Mouse (Mus musculus): Measurements from ENCODE around the gene Itpr1. TPM values are rescaled to one million over a fixed set of nuclear protein-coding genes. Genes with fewer than 3 reads are reported as not detected.

Gene Itpr1
- polyA plus RNA-seq, 2 experiments, result 10.7 to 17.1 TPM

DNA sequence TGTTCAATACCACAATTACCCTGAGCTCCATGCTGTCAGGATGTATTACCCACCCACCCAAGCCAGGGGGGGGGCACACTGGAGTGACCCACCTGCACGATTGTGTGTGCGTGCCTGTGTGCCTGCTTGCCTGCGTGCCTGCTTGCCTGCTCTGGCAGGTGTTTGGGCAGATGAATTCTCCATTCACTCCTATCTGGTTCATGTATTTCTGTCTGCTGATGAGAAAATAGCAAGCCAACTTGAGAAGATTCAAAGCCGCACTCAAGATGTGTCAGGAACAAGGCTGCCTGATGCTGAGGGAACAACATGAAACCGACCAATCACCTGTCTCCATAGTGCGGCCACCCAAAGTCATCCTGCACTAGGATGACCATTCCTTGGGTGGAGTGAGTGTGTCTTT lies 94.9 kb downstream of the Itpr1 start:
- no peak overlapping the region for H3K4me2 ChIP-seq (replicated peaks; ENCODE audit: low read depth, low read length, severe bottlenecking)
- 92% methylated on average over 6 of the region's 6 CpGs for WGBS

DNA sequence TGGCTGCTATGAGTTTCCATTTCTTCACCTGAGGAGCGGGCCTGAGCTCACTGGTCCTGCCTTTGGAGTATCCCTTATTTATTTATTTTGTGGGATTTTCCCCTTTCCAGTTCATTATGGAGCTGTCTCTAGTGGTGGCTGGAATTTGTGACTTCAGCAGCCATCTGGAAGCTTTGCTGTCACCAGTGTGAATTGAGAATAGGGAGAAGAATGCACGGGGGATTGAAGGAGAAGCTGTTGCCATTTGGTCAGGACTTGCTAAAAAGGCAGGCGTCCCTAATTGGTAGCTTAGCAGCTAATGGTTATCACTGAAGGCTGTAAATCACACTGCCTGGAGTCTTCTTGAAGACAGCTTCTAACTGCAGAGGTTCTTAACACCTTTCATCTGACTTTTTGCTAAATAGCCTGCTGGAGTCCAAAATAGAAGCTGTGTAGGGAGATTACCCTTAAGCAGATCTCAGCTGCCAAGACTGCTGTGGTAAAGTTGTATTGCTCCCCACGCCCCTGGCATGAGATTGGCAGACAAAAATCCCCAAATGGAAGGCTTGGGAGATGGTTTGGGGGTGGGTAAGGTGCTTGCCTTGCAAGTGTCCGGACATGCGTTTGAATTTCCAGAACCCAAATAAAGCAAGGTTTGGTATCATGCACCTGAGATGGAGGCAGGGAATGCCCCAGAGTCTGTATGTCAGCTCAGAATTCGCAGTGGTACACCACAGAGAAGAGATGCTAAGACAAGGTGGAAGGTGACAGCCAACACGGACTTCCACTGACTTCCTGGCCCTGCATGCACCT lies 96.7 kb downstream of the Itpr1 start:
- no peak for TF ChIP-seq POLR2A (IDR thresholded peaks at IDR 0.05; ENCODE audit: borderline replicate concordance, extremely low read depth, insufficient read depth, insufficient read length)
- no peak overlapping the region for H3K4me3 ChIP-seq (replicated peaks; ENCODE audit: low read length)
- H3K27me3 ChIP-seq (ENCODE audit: control insufficient read depth, insufficient read depth, low read length), result no peaks in the 10 kb centered on the region
- H3K9me3 ChIP-seq (ENCODE audit: control insufficient read depth, low read length), result no peaks in the 10 kb centered on the region
- H3K4me2 ChIP-seq (replicated peaks; ENCODE audit: low read depth, low read length, severe bottlenecking), result no peak overlapping the region
- H3K36me3 ChIP-seq (ENCODE audit: control insufficient read depth, insufficient read depth, low read length), result no peaks in the 10 kb centered on the region
- H3K9ac ChIP-seq (ENCODE audit: low read depth, low read length, severe bottlenecking), result no peak overlapping the region
- peak; percentile 5 for DNase-seq (ENCODE audit: low spot score)
- ATAC-seq (ENCODE audit: low FRiP score, low read depth), result no peak
- no peak overlapping the region for H3K27ac ChIP-seq (replicated peaks; ENCODE audit: low read depth, low read length)
- WGBS, result 40% methylated on average over 8 of the region's 8 CpGs
- peaks cover 14% of the 10 kb centered on the region for H3K4me1 ChIP-seq (ENCODE audit: control insufficient read depth, insufficient read depth, low read length)

More for the DNA sequence above, 94.9 kb downstream of the Itpr1 start:
- H3K4me3 ChIP-seq (replicated peaks; ENCODE audit: low read length), result no peak overlapping the region
- TF ChIP-seq POLR2A (IDR thresholded peaks at IDR 0.05; ENCODE audit: borderline replicate concordance, extremely low read depth, insufficient read depth, insufficient read length), result no peak
- H3K9me3 ChIP-seq (ENCODE audit: control insufficient read depth, low read length), result no peaks in the 10 kb centered on the region
- H3K4me1 ChIP-seq (ENCODE audit: control insufficient read depth, insufficient read depth, low read length), result peaks cover 14% of the 10 kb centered on the region
- no peak overlapping the region for H3K9ac ChIP-seq (ENCODE audit: low read depth, low read length, severe bottlenecking)
- DNase-seq (ENCODE audit: low spot score) (no peak), ATAC-seq (ENCODE audit: low FRiP score, low read depth) (no peak)
- H3K27me3 ChIP-seq (ENCODE audit: control insufficient read depth, insufficient read depth, low read length), result no peaks in the 10 kb centered on the region
- H3K27ac ChIP-seq (replicated peaks; ENCODE audit: low read depth, low read length), result no peak overlapping the region
- no peaks in the 10 kb centered on the region for H3K36me3 ChIP-seq (ENCODE audit: control insufficient read depth, insufficient read depth, low read length)

GRCm38 (mm10) chr6:108313056-108313455 lies 100.2 kb downstream of the Itpr1 start:
- no peak for DNase-seq (ENCODE audit: low spot score)
- no peak overlapping the region for H3K4me3 ChIP-seq (replicated peaks; ENCODE audit: low read length)
- no peak overlapping the region for H3K4me2 ChIP-seq (replicated peaks; ENCODE audit: low read depth, low read length, severe bottlenecking)

DNA sequence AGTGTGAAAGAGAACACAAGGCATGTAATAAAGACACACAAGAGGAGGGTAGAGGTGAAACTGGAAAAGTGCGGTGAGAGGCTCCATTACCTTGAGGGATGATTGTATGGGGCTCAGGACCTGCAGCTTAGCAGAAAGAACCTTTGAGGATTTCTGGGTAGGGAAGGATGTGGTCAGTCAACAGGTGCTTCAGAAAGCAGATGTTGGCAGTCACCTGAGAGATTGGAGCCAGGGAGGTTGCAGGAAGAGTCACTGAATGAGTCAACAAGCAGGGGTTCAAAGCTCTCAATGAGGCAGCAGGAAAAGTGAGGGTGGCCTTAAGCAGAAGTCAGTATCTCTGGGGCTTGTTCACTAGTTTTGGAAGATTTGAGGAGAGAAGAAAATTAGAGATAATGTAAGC lies 101.1 kb downstream of the Itpr1 start:
- Histone ChIP-seq H3K9me3 (ENCODE audit: control insufficient read depth, low read length) (no peaks in the 10 kb centered on the region), H3K27ac (replicated peaks; ENCODE audit: low read depth, low read length) (no peak overlapping the region), H3K4me1 (ENCODE audit: control insufficient read depth, insufficient read depth, low read length) (no peaks in the 10 kb centered on the region), H3K4me3 (replicated peaks; ENCODE audit: low read length) (no peak overlapping the region), H3K27me3 (ENCODE audit: control insufficient read depth, insufficient read depth, low read length) (no peaks in the 10 kb centered on the region), H3K4me2 (replicated peaks; ENCODE audit: low read depth, low read length, severe bottlenecking) (no peak overlapping the region), H3K9ac (ENCODE audit: low read depth, low read length, severe bottlenecking) (no peak overlapping the region), H3K36me3 (ENCODE audit: control insufficient read depth, insufficient read depth, low read length) (no peaks in the 10 kb centered on the region)
- DNase-seq (ENCODE audit: low spot score) (no peak), ATAC-seq (ENCODE audit: low FRiP score, low read depth) (no peak)
- 94% methylated on average over 1 of the region's 1 CpGs for WGBS
- no peak for TF ChIP-seq POLR2A (IDR thresholded peaks at IDR 0.05; ENCODE audit: borderline replicate concordance, extremely low read depth, insufficient read depth, insufficient read length)

More at GRCm38 (mm10) chr6:108313056-108313455, 100.2 kb downstream of the Itpr1 start:
- Histone ChIP-seq H3K27ac (replicated peaks; ENCODE audit: low read depth, low read length) (no peak overlapping the region), H3K27me3 (ENCODE audit: control insufficient read depth, insufficient read depth, low read length) (no peaks in the 10 kb centered on the region), H3K9ac (ENCODE audit: low read depth, low read length, severe bottlenecking) (no peak overlapping the region), H3K9me3 (ENCODE audit: control insufficient read depth, low read length) (no peaks in the 10 kb centered on the region), H3K36me3 (ENCODE audit: control insufficient read depth, insufficient read depth, low read length) (no peaks in the 10 kb centered on the region), H3K4me1 (ENCODE audit: control insufficient read depth, insufficient read depth, low read length) (no peaks in the 10 kb centered on the region)
- ATAC-seq (ENCODE audit: low FRiP score, low read depth), result no peak
- 93% methylated on average over 1 of the region's 1 CpGs for WGBS
- no peak for TF ChIP-seq POLR2A (IDR thresholded peaks at IDR 0.05; ENCODE audit: borderline replicate concordance, extremely low read depth, insufficient read depth, insufficient read length)

- H3K4me2 ChIP-seq (replicated peaks; ENCODE audit: low read depth, low read length, severe bottlenecking), result no peak overlapping the region
- ATAC-seq (ENCODE audit: low FRiP score, low read depth) (no peak), DNase-seq (ENCODE audit: low spot score) (no peak)
- H3K27me3 ChIP-seq (ENCODE audit: control insufficient read depth, insufficient read depth, low read length), result no peaks in the 10 kb centered on the region
- H3K9me3 ChIP-seq (ENCODE audit: control insufficient read depth, low read length), result no peaks in the 10 kb centered on the region
- WGBS, result 77% methylated on average over 4 of the region's 4 CpGs
- H3K4me1 ChIP-seq (ENCODE audit: control insufficient read depth, insufficient read depth, low read length), result peaks cover 3% of the 10 kb centered on the region
- TF ChIP-seq POLR2A (IDR thresholded peaks at IDR 0.05; ENCODE audit: borderline replicate concordance, extremely low read depth, insufficient read depth, insufficient read length), result no peak
- H3K9ac ChIP-seq (ENCODE audit: low read depth, low read length, severe bottlenecking), result no peak overlapping the region
- H3K36me3 ChIP-seq (ENCODE audit: control insufficient read depth, insufficient read depth, low read length), result no peaks in the 10 kb centered on the region
- no peak overlapping the region for H3K4me3 ChIP-seq (replicated peaks; ENCODE audit: low read length)
- H3K27ac ChIP-seq (replicated peaks; ENCODE audit: low read depth, low read length), result no peak overlapping the region
Measured at GRCm38 (mm10) chr6:108316268-108316824, 103.5 kb downstream of the Itpr1 start.
